Mouse (Mus musculus) CD8-positive naive resting alpha-beta T cell, adult 2 months (primary cell): Measurements from ENCODE around the gene Lsp1.

Experiments
- DNase-seq, 2 experiments: peaks; one replicate each; pipeline ENCODE4 v3.0.0; 2022; ENCODE audit warnings: low read depth in 2 of 2, low spot score in 2 of 2

Lsp1 gene

GRCm38 (mm10) chr7:142537181-142537580, 76.6 kb downstream of the Lsp1 start:
- DNase-seq: no peak

DNA sequence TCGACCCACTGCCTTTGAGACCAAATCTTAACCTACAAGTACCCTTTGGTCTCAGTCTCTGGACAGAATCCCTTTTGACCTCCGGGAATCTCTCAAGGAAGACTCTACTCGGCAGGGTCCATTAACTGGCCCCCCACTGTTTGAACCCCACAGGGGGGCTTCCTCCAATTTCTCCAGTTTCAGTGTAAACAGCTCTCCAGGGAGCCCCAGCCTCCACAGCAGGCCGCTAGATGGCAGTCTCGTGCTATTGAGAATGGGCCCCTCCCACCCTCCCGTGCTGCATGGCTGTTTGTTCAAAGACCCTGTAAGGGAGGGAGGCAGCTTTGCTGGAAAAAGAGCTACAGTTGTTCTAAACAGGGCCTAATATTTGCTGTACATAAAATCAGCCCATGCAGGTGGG, 77.3 kb downstream of the Lsp1 start:
- peak; percentile 37 to 59 for DNase-seq

DNA sequence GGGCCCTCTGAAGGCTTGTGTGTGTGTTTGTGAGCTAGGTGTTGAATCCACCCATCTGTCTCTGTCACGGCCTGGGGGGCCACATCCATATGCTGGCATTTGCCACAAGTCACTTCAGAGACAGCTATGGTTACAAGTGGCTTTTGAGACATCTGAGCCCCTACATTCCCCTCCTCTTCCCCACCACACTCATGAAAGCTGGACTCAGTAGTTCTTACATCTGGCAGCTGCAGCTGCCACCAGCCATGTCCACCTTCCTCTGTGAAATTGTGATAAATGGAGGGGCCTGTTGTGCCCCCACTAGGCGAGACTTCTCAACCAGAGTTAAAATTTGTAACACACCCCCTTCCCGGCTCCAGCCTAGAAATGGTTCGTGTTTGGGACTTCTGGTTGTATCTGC, 77.7 kb downstream of the Lsp1 start:
- no peak for DNase-seq

DNA sequence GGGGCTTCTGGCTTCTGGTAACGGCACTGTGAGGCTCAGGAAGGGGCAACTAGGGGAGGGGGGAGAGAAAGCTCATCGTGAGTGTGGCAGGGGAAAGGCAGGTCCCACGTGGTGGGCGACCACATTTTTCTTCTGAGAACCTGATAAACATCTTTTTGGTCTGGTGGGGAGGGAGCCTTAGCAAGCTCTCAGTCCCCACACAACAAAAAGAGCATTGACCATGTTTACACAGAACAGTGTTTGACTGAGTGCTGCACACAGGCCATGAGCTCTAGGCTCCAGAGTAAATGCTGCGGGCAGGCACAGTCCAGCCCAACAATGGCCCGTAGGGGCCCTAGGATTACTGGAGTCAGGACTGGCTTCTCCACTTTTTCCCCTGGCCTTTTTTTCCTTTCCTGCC, 78.2 kb downstream of the Lsp1 start:
- DNase-seq: no peak

DNA sequence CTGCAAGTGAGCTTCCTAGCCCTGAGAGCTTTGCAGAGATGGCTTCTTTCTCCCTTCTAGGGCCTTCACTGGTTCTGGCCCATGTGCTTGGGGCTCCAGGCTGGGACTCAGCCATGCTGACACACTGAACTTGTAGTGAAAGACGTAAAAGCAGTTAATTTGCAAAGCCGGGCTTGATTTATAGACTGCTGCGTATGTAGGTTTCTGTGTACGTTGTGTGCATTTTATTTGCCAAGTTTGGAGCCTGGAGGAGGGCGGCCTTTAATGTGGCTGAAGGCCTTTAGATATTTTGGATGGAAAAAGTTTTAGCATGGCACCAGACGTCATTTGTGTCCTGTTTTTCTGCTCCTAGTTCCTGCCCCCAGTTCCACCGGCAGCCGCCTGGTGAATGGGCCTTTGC, 79.2 kb downstream of the Lsp1 start:
- DNase-seq: no peak

DNA sequence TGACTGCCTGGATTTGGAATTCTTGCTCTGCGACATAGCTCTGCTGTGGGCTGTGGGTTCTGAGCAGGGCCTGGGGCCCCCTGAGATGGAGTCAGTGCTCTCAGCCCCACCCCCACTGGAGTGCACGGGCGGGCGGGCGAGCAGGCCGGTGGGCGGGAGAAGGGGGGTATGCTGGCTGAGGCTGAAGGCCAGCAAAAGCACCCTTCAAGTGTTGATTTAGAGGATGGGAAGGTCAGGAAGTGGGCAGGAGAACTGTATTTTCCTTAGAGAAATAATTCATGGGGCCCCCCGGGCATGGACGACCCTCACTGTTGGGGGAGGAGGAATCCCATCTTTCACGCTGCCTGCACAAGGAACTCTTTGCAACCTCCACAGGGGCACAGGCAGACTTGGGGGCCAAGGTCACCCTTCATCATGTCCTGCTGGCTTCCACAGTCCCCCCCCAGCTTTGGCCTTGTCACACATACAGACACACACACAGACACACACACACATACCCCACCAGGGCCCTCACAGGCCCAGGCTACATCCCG, 82.2 kb downstream of the Lsp1 start:
- no peak for DNase-seq
